Mouse (Mus musculus): Measurements from ENCODE around the gene Srgn. TPM values are rescaled to one million over a fixed set of nuclear protein-coding genes. Genes with fewer than 3 reads are reported as not detected.
"Not testable (repeated sequence)": the region's sequence is repeated elsewhere in the genome, so short reads cannot be mapped to it uniquely, and the experiment has no call there.

Gene Srgn
- polyA plus RNA-seq, 1 experiment: 0.87 TPM

DNA sequence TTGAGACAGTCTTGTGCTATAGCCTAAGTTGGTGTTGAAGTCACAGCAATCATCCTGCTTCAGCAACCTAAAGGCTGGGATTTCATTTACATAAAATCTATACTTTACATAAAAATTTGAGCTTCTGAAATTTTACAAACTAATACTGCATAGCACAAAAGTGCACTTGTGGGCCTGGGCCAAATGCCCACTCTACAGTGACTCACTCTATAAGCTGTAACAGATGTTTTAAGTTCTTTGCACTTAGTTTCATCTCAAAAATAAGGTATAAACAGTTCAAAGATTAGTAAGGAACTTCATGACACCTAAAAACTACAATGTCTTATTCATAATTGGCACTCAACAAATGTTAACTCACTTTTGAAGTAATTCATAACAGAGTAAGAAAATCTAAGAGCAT, 65.9 kb downstream of the Srgn start:
- Histone ChIP-seq H3K9me3 (replicated peaks; ENCODE audit: control insufficient read depth, insufficient read depth, low read length, poor library complexity, severe bottlenecking) (no peaks in the 10 kb centered on the region), H3K4me3 (ENCODE audit: low read depth, low read length) (no peak overlapping the region), H3K27me3 (ENCODE audit: control insufficient read depth, insufficient read depth, low read length, poor library complexity, severe bottlenecking) (no peaks in the 10 kb centered on the region), H3K27ac (ENCODE audit: insufficient read depth, low read length) (no peak overlapping the region), H3K9ac (ENCODE audit: low read depth, poor library complexity, severe bottlenecking) (no peak overlapping the region), H3K36me3 (ENCODE audit: control insufficient read depth, insufficient read depth, low read length, poor library complexity, severe bottlenecking) (peaks cover 23% of the 10 kb centered on the region), H3K4me1 (ENCODE audit: control insufficient read depth, insufficient read depth, low read length) (no peaks in the 10 kb centered on the region)
- TF ChIP-seq EP300 (IDR thresholded peaks at IDR 0.05; ENCODE audit: insufficient read depth, low read depth, low read length): no peak

DNA sequence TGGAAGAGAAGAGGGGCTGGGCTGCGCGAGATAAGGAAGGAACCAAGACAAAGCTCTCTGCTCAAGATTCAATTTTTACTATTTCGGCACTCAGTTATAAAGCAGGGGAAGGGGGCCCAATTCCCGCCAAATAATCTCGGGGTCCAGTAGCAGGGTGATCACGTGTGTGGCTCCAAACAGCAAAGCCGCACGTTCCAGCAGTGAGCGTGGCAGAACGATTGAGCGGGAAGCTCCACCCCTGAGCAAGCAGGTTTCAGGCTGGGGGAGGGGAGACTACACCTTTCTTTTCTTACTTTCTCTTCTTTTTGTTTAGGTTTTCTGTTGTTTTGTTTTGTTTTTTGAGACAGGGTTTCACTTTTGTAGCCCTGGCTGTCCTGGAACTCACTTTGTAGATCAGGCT, 75.2 kb downstream of the Srgn start:
- H3K27me3 ChIP-seq (ENCODE audit: control insufficient read depth, insufficient read depth, low read length, poor library complexity, severe bottlenecking); H3K9ac ChIP-seq (ENCODE audit: low read depth, poor library complexity, severe bottlenecking); H3K4me1 ChIP-seq (ENCODE audit: control insufficient read depth, insufficient read depth, low read length); H3K4me3 ChIP-seq (ENCODE audit: low read depth, low read length); H3K9me3 ChIP-seq (replicated peaks; ENCODE audit: control insufficient read depth, insufficient read depth, low read length, poor library complexity, severe bottlenecking): not testable (repeated sequence)
- Histone ChIP-seq H3K36me3 (ENCODE audit: control insufficient read depth, insufficient read depth, low read length, poor library complexity, severe bottlenecking) (peaks cover 14% of the 10 kb centered on the region), H3K27ac (ENCODE audit: insufficient read depth, low read length) (peak overlapping the region; percentile 34; the same call in 1 of the 2 replicates)
- 0 out of 2 replicates have a peak, but pooled peaks have one; percentile 20 for TF ChIP-seq EP300 (IDR thresholded peaks at IDR 0.05; ENCODE audit: insufficient read depth, low read depth, low read length)

DNA sequence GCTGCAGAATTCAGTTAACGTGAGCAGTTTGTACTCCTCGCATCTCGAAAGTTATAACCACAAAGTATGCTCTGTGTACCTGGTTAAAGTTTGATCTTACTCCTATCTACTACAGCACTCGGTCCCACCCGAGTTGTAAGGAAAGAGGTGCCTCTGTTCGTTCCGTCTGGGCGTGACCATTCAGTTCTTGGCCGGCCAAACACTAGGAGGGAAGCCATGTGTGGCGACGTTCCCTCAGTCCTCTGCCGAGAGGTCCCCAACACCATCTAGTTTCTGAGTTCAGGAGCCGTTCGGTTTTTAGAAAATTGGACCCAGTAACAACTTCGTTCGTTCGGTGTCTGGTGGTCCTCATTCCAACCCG, 77.0 kb downstream of the Srgn start:
- TF ChIP-seq CTCF (IDR thresholded peaks at IDR 0.05; ENCODE audit: low read depth, low read length) (no peak), POLR2A (IDR thresholded peaks at IDR 0.05; ENCODE audit: insufficient read depth, low read length) (no peak), EP300 (IDR thresholded peaks at IDR 0.05; ENCODE audit: insufficient read depth, low read depth, low read length) (no peak)
- peaks cover 2% of the 10 kb centered on the region for H3K4me1 ChIP-seq (ENCODE audit: control insufficient read depth, insufficient read depth, low read length)
- H3K27me3 ChIP-seq (ENCODE audit: control insufficient read depth, insufficient read depth, low read length, poor library complexity, severe bottlenecking): no peaks in the 10 kb centered on the region
- no peaks in the 10 kb centered on the region for H3K9me3 ChIP-seq (replicated peaks; ENCODE audit: control insufficient read depth, insufficient read depth, low read length, poor library complexity, severe bottlenecking)
- H3K36me3 ChIP-seq (ENCODE audit: control insufficient read depth, insufficient read depth, low read length, poor library complexity, severe bottlenecking): peaks cover 17% of the 10 kb centered on the region
- H3K9ac ChIP-seq (ENCODE audit: low read depth, poor library complexity, severe bottlenecking): peak overlapping the region; percentile 81
- peak overlapping the region; percentile 39 for H3K27ac ChIP-seq (ENCODE audit: insufficient read depth, low read length)
- H3K4me3 ChIP-seq (ENCODE audit: low read depth, low read length): peak overlapping the region; percentile 99

DNA sequence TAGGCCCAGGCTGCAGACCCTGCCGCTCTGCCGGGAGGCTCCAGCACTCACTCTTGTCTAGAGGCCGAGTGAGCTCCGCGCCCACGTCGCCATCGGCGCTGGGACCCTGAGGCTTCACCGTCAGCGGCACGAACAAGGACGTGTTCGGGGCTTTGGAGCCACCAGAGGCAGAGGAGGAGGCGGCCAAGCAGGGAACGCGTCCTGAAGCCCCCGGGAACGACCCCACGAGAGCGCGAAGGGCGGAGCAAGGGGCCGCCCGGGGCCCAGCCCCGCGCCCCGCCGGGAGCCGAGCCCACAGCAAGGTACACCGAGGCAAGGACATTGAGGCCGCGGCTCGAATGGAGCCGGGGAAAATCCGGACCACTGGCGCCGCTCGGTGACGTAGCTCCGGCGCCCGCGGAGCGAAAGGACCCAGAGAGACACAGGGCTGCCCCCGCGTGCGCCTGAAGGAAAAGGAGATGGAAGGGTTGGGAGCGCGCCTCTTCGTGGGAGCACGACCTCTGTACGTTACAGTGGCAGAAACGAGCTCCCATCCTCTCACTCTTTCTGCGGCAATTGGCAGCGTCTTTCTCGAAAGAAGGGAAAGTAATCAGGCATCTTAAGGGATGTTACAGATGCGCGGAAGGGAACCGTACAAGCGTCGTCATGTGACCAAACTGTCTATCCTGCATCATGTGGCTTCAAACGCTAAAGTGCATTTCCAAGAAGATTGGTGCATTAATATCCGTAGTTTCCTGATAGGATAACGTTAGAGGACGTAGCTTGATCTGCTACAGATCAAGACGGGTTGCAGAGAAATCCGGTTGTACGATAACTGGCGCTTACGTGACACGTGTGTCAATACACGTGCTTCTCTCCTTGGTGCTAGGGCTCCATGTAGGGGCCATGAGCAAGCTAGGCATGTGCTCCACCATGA, 77.6 kb downstream of the Srgn start, which contains the start of the genes 4930507D05Rik and Supv3l1:
Gene 4930507D05Rik, plus strand, starts transcription at position 126 of the 916 bp plus-strand sequence.
Gene Supv3l1, minus strand, starts transcription at position 375 of the 916 bp plus-strand sequence.
- H3K27me3 ChIP-seq (ENCODE audit: control insufficient read depth, insufficient read depth, low read length, poor library complexity, severe bottlenecking): no peaks in the 10 kb centered on the region

More for the DNA sequence above, 77.6 kb downstream of the Srgn start, which contains the start of the genes 4930507D05Rik and Supv3l1:
- peak within 1 kb of the TSS; percentile 39 for H3K27ac ChIP-seq (ENCODE audit: insufficient read depth, low read length)
- peaks cover 22% of the 10 kb centered on the region for H3K36me3 ChIP-seq (ENCODE audit: control insufficient read depth, insufficient read depth, low read length, poor library complexity, severe bottlenecking)
- peak within 1 kb of the TSS; percentile 81 for H3K9ac ChIP-seq (ENCODE audit: low read depth, poor library complexity, severe bottlenecking)
- peak within 1 kb of the TSS; percentile 99 for H3K4me3 ChIP-seq (ENCODE audit: low read depth, low read length)
- H3K4me1 ChIP-seq (ENCODE audit: control insufficient read depth, insufficient read depth, low read length): peaks cover 2% of the 10 kb centered on the region
- no peaks in the 10 kb centered on the region for H3K9me3 ChIP-seq (replicated peaks; ENCODE audit: control insufficient read depth, insufficient read depth, low read length, poor library complexity, severe bottlenecking)
- TF ChIP-seq CTCF (IDR thresholded peaks at IDR 0.05; ENCODE audit: low read depth, low read length): no peak
- no peak for TF ChIP-seq EP300 (IDR thresholded peaks at IDR 0.05; ENCODE audit: insufficient read depth, low read depth, low read length)
- no peak for TF ChIP-seq POLR2A (IDR thresholded peaks at IDR 0.05; ENCODE audit: insufficient read depth, low read length)

Other genes starting within 250 kb of the Srgn start
- gene Hk1, start 147.5 kb downstream of the Srgn start, polyA plus RNA-seq (2011; ENCODE audit: insufficient read depth, insufficient read length, low read depth, missing spikeins): 59.5 and 61.3 TPM in 2 replicates
- gene Hkdc1, start 105.0 kb downstream of the Srgn start, polyA plus RNA-seq (2011; ENCODE audit: insufficient read depth, insufficient read length, low read depth, missing spikeins): 0.16 TPM in 1 of 2 replicates, not detected in the other
- not detected in 2 replicates for gene 4930507D05Rik, start 78.0 kb downstream of the Srgn start, polyA plus RNA-seq (2011; ENCODE audit: insufficient read depth, insufficient read length, low read depth, missing spikeins)
- gene Supv3l1, start 77.7 kb downstream of the Srgn start, polyA plus RNA-seq (2011; ENCODE audit: insufficient read depth, insufficient read length, low read depth, missing spikeins): 40.6 and 41.0 TPM in 2 replicates
- 73.3 and 74.5 TPM in 2 replicates for gene Vps26a, start 40.6 kb downstream of the Srgn start, polyA plus RNA-seq (2011; ENCODE audit: insufficient read depth, insufficient read length, low read depth, missing spikeins)
- gene Kif1bp, start 51.0 kb upstream of the Srgn start, polyA plus RNA-seq (2011; ENCODE audit: insufficient read depth, insufficient read length, low read depth, missing spikeins): 26.2 and 28.3 TPM in 2 replicates
- 170 and 179 TPM in 2 replicates for gene Ddx21, start 74.8 kb upstream of the Srgn start, polyA plus RNA-seq (2011; ENCODE audit: insufficient read depth, insufficient read length, low read depth, missing spikeins)
- 96.5 and 115 TPM in 2 replicates for gene Ddx50, start 123.8 kb upstream of the Srgn start, polyA plus RNA-seq (2011; ENCODE audit: insufficient read depth, insufficient read length, low read depth, missing spikeins)
- 1.1 TPM in 1 of 2 replicates, not detected in the other for gene Stox1, start 198.7 kb upstream of the Srgn start, polyA plus RNA-seq (2011; ENCODE audit: insufficient read depth, insufficient read length, low read depth, missing spikeins)